16 mouse cellular contexts compared by ENCODE assay signal in genomic region chr1:105430712-105431111, GRCm38 (mm10).
"Had no signal": no experiment of that assay in that cellular context is flagged by ENCODE, and none has a peak within 500 bp of the region (broad histone marks: within the 10 kb centered on the region; RNA-seq: fewer than 3 reads in every experiment).

No protein-coding gene starts in this region.

- DNase-seq: lung, adult 18-20 months; lung, postnatal 14 days; lung, postnatal 36 days; retina, postnatal 1 day; right cerebral cortex, adult 18-20 months; right cerebral cortex, postnatal 25 days; right cerebral cortex, postnatal 4 days; spleen, adult 18-20 months; thymus, adult 18-20 months; thymus, postnatal 14 days; thymus, postnatal 36 days had no signal

- H3K4me1 ChIP-seq: neural tube, embryonic 12.5 days had no signal

- H3K4me3 ChIP-seq: lung, embryonic 15.5 days; megakaryocyte, embryonic 14.5 days; midbrain, embryonic 13.5 days; neural tube, embryonic 12.5 days had no signal

- H3K27ac ChIP-seq: lung, embryonic 15.5 days; macrophage; midbrain, embryonic 13.5 days; neural tube, embryonic 12.5 days had no signal
